Mouse (Mus musculus) stomach, postnatal 0 days (tissue): ENCODE measurements around the gene Mkrn2.

Source experiments
- CTCF ChIP-seq: IDR thresholded peaks from 2 replicates; pipeline ENCODE4 v1.5.1; 2016; ENCODE audit warnings: antibody characterized with exemption, low read depth, mild to moderate bottlenecking, moderate library complexity
- EP300 ChIP-seq: optimal IDR thresholded peaks from 2 replicates; pipeline ENCODE3; 2016; ENCODE audit warnings: antibody characterized with exemption

DNA sequence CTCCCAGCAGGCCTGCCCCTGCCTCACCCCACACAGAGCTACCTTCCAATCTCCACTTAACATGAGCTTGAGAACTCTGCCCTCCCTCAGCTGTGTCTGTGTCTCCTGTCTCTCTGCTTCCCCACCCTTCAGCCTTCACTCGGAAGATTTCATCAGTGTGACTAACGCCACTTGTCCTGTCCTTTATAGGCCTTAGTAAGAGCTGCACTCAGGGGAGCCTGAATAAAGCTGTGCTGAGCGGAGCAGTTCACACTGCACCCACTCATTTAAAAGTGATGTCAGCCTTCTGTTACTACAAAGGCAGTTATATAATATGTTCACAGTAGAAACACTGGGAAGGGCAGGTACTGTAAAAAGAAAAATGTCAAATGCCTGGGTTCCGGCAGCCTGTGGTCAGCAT lies 5.7 kb downstream of the Mkrn2 start:
- no peak for TF ChIP-seq EP300
- TF ChIP-seq CTCF, result no peak
